Mouse (Mus musculus): ENCODE measurements around the gene Ccdc15.
A peak's percentile ranks its signal among the peaks of the same experiment; 100 is the strongest.

Ccdc15 gene

DNA sequence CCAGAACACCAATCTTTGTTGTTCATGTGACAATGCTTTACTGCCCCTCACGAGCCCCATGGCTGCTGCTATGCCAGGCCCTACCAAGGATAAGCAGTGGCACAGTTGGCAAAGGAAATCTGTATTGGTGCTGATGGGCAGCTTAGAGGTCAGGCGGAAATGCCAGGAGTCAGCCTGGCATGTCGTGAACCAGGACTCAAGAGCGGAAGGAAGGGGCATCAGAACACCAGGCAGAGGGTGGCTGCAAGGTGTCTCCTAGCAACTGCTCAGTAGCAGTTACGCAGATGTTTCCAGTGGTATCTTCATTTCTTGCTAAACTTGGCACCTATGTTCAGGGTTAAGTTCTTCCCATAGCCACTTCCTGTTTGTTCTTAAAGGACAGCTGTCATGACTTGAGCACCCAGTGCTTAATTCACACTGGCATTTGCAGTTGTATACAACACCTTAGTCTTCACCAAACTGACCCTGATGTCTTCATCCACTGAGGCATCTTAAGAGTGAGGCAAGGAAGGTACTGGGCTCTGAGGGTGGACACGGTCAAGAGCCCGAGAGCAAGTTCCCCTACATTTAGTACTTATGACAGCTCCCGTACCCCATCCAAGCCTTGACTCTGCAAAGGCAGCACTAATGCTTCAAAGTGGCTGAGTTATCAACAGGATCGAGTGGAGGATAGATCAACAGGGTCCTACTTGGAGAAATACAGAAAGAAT lies 117.6 kb downstream of the Ccdc15 start:
- no peak for DNase-seq

DNA sequence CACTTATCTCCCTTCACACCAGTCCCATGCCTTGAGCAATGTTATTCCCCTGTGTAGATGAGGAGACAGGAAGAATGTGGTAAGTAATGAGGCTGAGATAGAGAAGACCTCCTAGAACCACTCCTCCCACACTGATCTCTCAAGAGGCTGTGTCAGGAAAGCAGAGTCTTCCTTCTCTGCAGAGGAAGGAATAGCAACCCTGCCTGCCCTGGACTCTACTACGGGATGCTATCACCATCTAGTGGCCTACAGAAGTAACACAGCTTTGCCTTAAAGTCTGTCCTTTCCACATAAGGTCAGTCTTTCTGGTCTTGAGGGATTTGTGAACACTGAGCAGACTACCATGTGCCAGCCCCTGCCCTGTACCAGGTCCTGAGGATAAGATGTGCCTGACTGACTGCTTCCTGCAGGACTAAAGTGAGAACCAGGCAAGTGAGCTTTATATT lies 118.3 kb downstream of the Ccdc15 start:
- peak; percentile 54 to 76 for DNase-seq
